Mouse (Mus musculus) stomach, postnatal 0 days (tissue): ENCODE data around the gene Gfpt2. TPM values are rescaled to one million over a fixed set of nuclear protein-coding genes. Genes with fewer than 3 reads are reported as not detected.

Experiments
- ATAC-seq: fragments of 200-750 bp; cut with Nextera tagmentation; 2 replicates; pipeline ENCODE4 v1.8.0; 2017; ENCODE audit not compliant: low FRiP score, low TSS enrichment
- DNase-seq: peaks from one replicate; pipeline ENCODE4 v3.0.0-alpha.2; 2016; ENCODE audit warnings: low spot score
- H3K27ac ChIP-seq: fragments of 300-500 bp; sonication (generic); replicated peaks from 2 replicates; pipeline ENCODE4 v1.5.1; 2014; ENCODE audit warnings: mild to moderate bottlenecking, control low read depth
- H3K27me3 ChIP-seq: fragments of 300-500 bp; sonication (generic); 2 replicates; pipeline ENCODE4 v1.6.1; 2014; ENCODE audit warnings: low read length; ENCODE audit not compliant: control insufficient read depth, insufficient read depth
- H3K36me3 ChIP-seq: fragments of 300-500 bp; sonication (generic); 2 replicates; pipeline ENCODE4 v1.6.1; 2014; ENCODE audit warnings: low read length, mixed read lengths; ENCODE audit not compliant: control insufficient read depth, insufficient read depth
- H3K4me1 ChIP-seq: fragments of 300-500 bp; sonication (generic); replicated peaks from 2 replicates; pipeline ENCODE4 v1.6.1; 2014; ENCODE audit warnings: antibody characterized with exemption; ENCODE audit not compliant: control insufficient read depth, insufficient read depth
- H3K4me2 ChIP-seq: fragments of 300-500 bp; sonication (generic); replicated peaks from 2 replicates; pipeline ENCODE4 v1.6.1; 2014; ENCODE audit warnings: low read depth, mild to moderate bottlenecking, control low read depth, moderate library complexity
- H3K4me3 ChIP-seq: fragments of 300-500 bp; sonication (generic); 2 replicates; pipeline ENCODE4 v1.5.1; 2014; ENCODE audit warnings: low read depth, low read length, control low read depth
- H3K9ac ChIP-seq: fragments of 300-500 bp; sonication (generic); 2 replicates; pipeline ENCODE4 v1.6.1; 2014; ENCODE audit warnings: mild to moderate bottlenecking, low read length, control low read depth, mixed read lengths
- H3K9me3 ChIP-seq: fragments of 300-500 bp; sonication (generic); 2 replicates; pipeline ENCODE4 v1.6.1; 2016; ENCODE audit warnings: low read length; ENCODE audit not compliant: control insufficient read depth
- CTCF ChIP-seq: IDR thresholded peaks from 2 replicates; pipeline ENCODE4 v1.5.1; 2016; ENCODE audit warnings: antibody characterized with exemption, low read depth, mild to moderate bottlenecking, moderate library complexity
- EP300 ChIP-seq: optimal IDR thresholded peaks from 2 replicates; pipeline ENCODE3; 2016; ENCODE audit warnings: antibody characterized with exemption
- WGBS: fragments of 180-500 bp; shearing (Covaris S2); extraction: QIAGEN DNeasy Blood & Tissue Kit; methylation state at CpG from one replicate; pipeline ENCODE4 v1.1.7; 2014; 5-methylcytosine and 5-hydroxymethylcytosine counted together
- polyA plus RNA-seq: library from polyadenylated mRNA; unstranded; fragments of >200 nt; fragmentation: Nextera tagmentation; extraction: Ambion mirVana; gene quantifications from 2 replicates; pipeline ENCODE4 v1.2.1, GENCODE M21; 2015

Gene Gfpt2
- polyA plus RNA-seq, 1 experiment from 2014 or later, result 2.8 TPM

DNA sequence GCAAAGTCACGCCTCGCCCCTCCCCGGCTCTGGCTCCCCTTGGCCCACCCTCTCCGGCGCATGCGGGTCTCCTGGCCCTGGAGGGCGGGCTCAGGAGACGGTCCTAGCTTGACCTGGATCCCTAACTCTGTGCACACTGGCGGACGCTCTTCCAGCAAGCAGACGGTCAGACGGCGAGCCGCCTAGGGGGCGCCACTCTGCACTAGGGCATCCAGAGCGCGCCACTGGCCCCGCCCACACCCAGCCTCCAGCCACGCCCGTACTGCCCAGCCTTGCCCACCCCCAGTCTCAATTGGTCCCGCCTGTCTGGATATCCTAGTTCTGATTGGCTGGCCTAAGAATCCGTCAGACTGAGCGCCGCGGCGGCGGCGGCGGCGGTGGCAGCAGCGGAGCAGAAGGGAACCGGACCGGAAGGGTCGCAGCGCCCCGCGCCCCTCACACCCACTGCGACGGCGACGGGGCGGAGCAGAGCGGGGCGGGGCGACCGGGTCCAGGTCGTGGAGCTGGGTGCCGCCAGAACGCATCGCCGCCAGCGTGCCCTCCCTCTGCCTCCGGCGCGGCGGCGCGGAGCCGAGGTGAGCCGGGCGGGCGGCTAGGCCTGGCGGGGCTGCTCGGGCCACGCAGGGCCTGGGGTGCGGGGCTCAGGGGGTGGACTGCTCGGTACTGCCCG lies 52.6 kb downstream of the Gfpt2 start, which contains the start of gene Mapk9:
TSS of gene Mapk9 (plus strand) at position 351 of the 670 bp plus-strand sequence.
- peak; percentile 98 for DNase-seq
- peak within 1 kb of the TSS; percentile 83 for H3K4me2 ChIP-seq
- no peaks in the 10 kb centered on the region; the same call in 1 of the 2 replicates for H3K36me3 ChIP-seq
- under 1% methylated on average over 58 of the region's 68 CpGs for WGBS
- peaks cover 3% of the 10 kb centered on the region; the same call in 1 of the 2 replicates for H3K4me1 ChIP-seq
- H3K4me3 ChIP-seq, result peak within 1 kb of the TSS; percentile 86
- ATAC-seq, result peak; percentile 98
- TF ChIP-seq CTCF (peak; percentile 90), EP300 (no peak)
- peak within 1 kb of the TSS; percentile 87 for H3K27ac ChIP-seq
- H3K9ac ChIP-seq, result peak within 1 kb of the TSS; percentile 91
- H3K9me3 ChIP-seq, result no peaks in the 10 kb centered on the region
- H3K27me3 ChIP-seq, result no peaks in the 10 kb centered on the region

DNA sequence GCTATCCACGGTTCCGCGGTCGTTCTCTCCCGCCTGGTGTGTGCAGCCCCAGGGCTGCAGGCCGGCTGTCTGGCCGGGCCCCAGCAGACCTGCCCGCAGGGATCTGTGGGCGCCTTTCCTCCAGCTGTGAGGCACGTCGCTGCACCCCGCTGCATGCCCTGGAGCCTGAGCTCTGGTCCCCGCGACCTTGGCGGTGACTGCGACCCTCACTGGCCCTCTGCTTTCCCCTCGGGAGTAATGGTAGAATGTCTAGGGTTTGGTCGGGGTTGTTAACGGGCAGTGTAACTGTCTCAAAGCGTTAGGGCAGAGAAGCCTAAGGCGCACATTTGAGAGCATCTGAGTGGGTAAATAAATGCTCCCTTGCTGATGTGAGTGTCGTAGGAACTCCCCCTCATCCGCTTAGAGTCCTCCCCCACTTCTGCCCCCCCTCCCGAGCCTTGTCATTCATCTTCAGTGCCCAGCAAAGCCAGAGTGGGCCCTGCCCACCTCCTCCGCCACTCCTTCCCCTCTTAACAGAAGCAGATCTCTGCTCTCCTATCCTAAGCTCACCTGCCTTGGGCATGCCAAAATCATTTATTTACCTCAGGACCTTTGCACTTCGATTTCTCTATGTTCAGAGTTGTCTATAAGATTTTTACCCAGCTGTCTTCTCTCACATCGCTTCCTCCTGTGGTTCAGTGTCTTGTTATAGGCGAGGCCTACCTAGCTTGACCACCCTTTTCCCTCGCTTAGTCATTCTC lies 53.3 kb downstream of the Gfpt2 start:
- 7% methylated on average over 27 of the region's 29 CpGs for WGBS
- peak overlapping the region; percentile 91 for H3K9ac ChIP-seq
- ATAC-seq (no peak), DNase-seq (peak; percentile 30)
- H3K36me3 ChIP-seq, result no peaks in the 10 kb centered on the region; the same call in 1 of the 2 replicates
- peak overlapping the region; percentile 87 for H3K27ac ChIP-seq
- no peak for TF ChIP-seq CTCF
- no peak for TF ChIP-seq EP300
- peak overlapping the region; percentile 83 for H3K4me2 ChIP-seq
- H3K9me3 ChIP-seq, result no peaks in the 10 kb centered on the region
- H3K4me3 ChIP-seq, result peak overlapping the region; percentile 86
- no peaks in the 10 kb centered on the region for H3K27me3 ChIP-seq
- peaks cover 3% of the 10 kb centered on the region; the same call in 1 of the 2 replicates for H3K4me1 ChIP-seq

DNA sequence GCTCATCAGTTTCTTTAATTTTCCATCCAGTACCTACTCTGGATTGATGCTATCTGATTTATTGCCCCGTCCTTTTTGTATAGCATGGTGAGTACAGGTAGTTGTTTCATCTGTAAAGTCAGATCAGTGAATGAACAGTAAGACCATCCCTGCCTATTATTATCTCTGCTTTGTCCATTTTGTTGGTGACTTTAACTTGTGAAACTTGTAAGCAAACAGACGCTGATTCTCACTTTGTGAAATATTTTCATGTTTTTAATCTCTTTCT lies 53.8 kb downstream of the Gfpt2 start:
- ATAC-seq (no peak), DNase-seq (no peak)
- H3K9me3 ChIP-seq, result no peaks in the 10 kb centered on the region
- 72% methylated on average over 2 of the region's 2 CpGs for WGBS
- H3K36me3 ChIP-seq, result no peaks in the 10 kb centered on the region; the same call in 1 of the 2 replicates
- TF ChIP-seq CTCF, result no peak
- TF ChIP-seq EP300, result no peak
- H3K4me2 ChIP-seq, result peak overlapping the region; percentile 83
- H3K9ac ChIP-seq, result peak overlapping the region; percentile 91; the same call in 1 of the 2 replicates
- H3K27me3 ChIP-seq, result no peaks in the 10 kb centered on the region
- H3K27ac ChIP-seq, result no peak overlapping the region
- H3K4me1 ChIP-seq, result peaks cover 3% of the 10 kb centered on the region; the same call in 1 of the 2 replicates
- peak overlapping the region; percentile 86 for H3K4me3 ChIP-seq

DNA sequence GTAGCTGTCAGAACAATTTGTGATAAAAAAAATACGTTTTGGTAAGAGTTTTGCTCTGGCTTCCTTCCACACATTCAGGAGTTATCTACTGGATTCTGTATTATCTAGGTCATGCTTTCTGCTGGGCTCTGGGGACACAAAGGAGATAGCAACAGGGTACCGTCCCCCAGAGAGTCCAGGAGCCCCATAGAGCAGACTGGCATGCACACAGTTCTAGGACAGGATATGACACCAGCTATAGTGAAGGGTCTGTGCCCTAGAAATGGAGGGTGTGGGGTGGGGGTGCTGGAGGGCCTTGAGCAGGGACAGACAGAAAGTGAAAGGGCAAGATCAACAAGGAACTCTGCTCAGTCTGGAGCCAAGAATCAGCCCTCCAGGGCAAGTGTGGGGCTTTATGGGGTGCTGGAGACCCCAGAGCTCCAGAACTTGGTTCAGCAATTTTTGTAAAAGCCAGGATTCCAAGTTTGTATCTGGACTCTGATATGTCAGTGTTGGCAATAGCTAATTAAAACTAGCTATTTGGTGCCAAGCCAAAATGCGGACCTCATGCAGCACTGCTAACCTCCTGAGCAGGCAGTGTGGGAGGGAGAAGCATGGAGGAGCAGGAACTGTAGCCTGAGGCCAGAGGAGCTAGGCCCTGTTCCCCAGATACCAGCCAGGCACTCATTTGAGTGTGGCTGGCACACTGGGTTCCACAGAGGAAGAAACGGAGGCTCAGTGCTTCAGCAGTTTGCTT lies 54.3 kb downstream of the Gfpt2 start:
- no peaks in the 10 kb centered on the region; the same call in 1 of the 2 replicates for H3K36me3 ChIP-seq
- TF ChIP-seq EP300 (no peak), CTCF (no peak)
- ATAC-seq, result no peak
- no peak overlapping the region for H3K9ac ChIP-seq
- no peak for DNase-seq
- H3K27ac ChIP-seq, result no peak overlapping the region
- no peak overlapping the region for H3K4me3 ChIP-seq
- no peaks in the 10 kb centered on the region for H3K27me3 ChIP-seq
- WGBS, result 61% methylated on average over 4 of the region's 4 CpGs
- peaks cover 3% of the 10 kb centered on the region; the same call in 1 of the 2 replicates for H3K4me1 ChIP-seq
- peak overlapping the region; percentile 83; the same call in 1 of the 2 replicates for H3K4me2 ChIP-seq
- H3K9me3 ChIP-seq, result no peaks in the 10 kb centered on the region

DNA sequence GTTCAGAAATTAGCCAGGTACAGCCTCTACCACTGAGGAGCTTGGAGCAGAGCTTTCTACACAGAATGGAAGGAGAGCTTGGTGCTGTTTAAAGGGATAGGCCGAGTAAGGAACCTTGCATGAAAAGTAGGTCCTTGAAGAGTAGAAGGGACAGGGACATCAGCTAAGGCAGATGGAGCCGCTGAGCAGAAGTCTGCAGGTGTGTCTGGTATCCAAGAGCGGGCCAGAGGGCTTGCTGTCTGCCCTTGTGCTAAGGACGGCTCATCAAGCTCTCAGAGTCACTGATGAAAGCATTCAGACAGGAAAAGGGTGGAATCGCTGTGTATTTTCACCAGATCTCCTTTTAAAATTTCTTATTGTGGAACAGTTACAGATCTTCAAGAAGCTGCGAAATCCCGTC lies 56.4 kb downstream of the Gfpt2 start:
- 84% methylated on average over 7 of the region's 7 CpGs for WGBS
- Histone ChIP-seq H3K4me2 (no peak overlapping the region), H3K36me3 (peaks cover 7% of the 10 kb centered on the region; the same call in 1 of the 2 replicates), H3K4me1 (peaks cover 3% of the 10 kb centered on the region; the same call in 1 of the 2 replicates), H3K27ac (no peak overlapping the region), H3K27me3 (no peaks in the 10 kb centered on the region), H3K9me3 (no peaks in the 10 kb centered on the region), H3K9ac (no peak overlapping the region), H3K4me3 (no peak overlapping the region)
- no peak for DNase-seq
- no peak for ATAC-seq
- no peak for TF ChIP-seq CTCF
- no peak for TF ChIP-seq EP300
